23 mouse cellular contexts compared by ENCODE assay signal in genomic region chr6:76114346-76114745, GRCm38 (mm10).
"Had no signal": no experiment of that assay in that cellular context is flagged by ENCODE, and none has a peak within 500 bp of the region (broad histone marks: within the 10 kb centered on the region; RNA-seq: fewer than 3 reads in every experiment).

No protein-coding gene starts in this region.

- H3K4me3 ChIP-seq: liver, embryonic 13.5 days; liver, embryonic 15.5 days; lung, embryonic 15.5 days; megakaryocyte, embryonic 14.5 days; midbrain, embryonic 12.5 days; myocyte; neural tube, embryonic 13.5 days; neural tube, embryonic 15.5 days had no signal

- H3K36me3 ChIP-seq: liver, embryonic 13.5 days; liver, embryonic 15.5 days; lung, embryonic 15.5 days; midbrain, embryonic 12.5 days; neural tube, embryonic 13.5 days; neural tube, embryonic 15.5 days had no signal

- H3K9me3 ChIP-seq: liver, embryonic 13.5 days; liver, embryonic 15.5 days; lung, embryonic 15.5 days; megakaryocyte, embryonic 14.5 days; midbrain, embryonic 12.5 days; neural tube, embryonic 13.5 days; neural tube, embryonic 15.5 days had no signal

- H3K4me1 ChIP-seq: liver, embryonic 13.5 days; liver, embryonic 15.5 days; lung, embryonic 15.5 days; megakaryocyte, embryonic 14.5 days; midbrain, embryonic 12.5 days; neural tube, embryonic 13.5 days; neural tube, embryonic 15.5 days had no signal

- DNase-seq: liver; liver, embryonic 13.5 days; liver, postnatal 0 days; lung, adult 2 months; lung, postnatal 14 days; lung, postnatal 36 days; midbrain, embryonic 14.5 days; right cerebral cortex, adult 18-20 months; right cerebral cortex, postnatal 25 days; right cerebral cortex, postnatal 4 days; spleen, adult 18-20 months; thymus, adult 2 months; thymus, postnatal 25 days had no signal

- H3K9ac ChIP-seq: liver, embryonic 13.5 days; liver, embryonic 15.5 days; liver, postnatal 0 days; lung, embryonic 15.5 days; midbrain, embryonic 12.5 days; neural tube, embryonic 13.5 days; neural tube, embryonic 15.5 days had no signal

- H3K27ac ChIP-seq: liver, embryonic 13.5 days; liver, embryonic 15.5 days; lung, embryonic 15.5 days; macrophage; midbrain, embryonic 12.5 days; neural tube, embryonic 13.5 days; neural tube, embryonic 15.5 days had no signal

- ATAC-seq: liver, postnatal 0 days; lung, postnatal 0 days had no signal

- H3K27me3 ChIP-seq: liver, embryonic 13.5 days; liver, embryonic 15.5 days; lung, embryonic 15.5 days; megakaryocyte, embryonic 14.5 days; midbrain, embryonic 12.5 days; neural tube, embryonic 13.5 days; neural tube, embryonic 15.5 days had no signal

- H3K4me2 ChIP-seq: liver, embryonic 11.5 days; liver, embryonic 13.5 days; liver, embryonic 15.5 days; lung, embryonic 15.5 days; midbrain, embryonic 12.5 days; neural tube, embryonic 13.5 days; neural tube, embryonic 15.5 days had no signal
